Mouse (Mus musculus) limb, embryonic 15.5 days (tissue): Measurements from ENCODE around the gene Meis1. TPM values are rescaled to one million over a fixed set of nuclear protein-coding genes. Genes with fewer than 3 reads are reported as not detected.
A peak's percentile ranks its signal among the peaks of the same experiment; 100 is the strongest.

Experiments used
- ATAC-seq: fragments of 200-750 bp; cut with Nextera tagmentation; 2 replicates; pipeline ENCODE4 v1.8.0; 2017; ENCODE audit warnings: low read depth, moderate TSS enrichment; ENCODE audit not compliant: insufficient number of reproducible peaks, low FRiP score, low TSS enrichment
- H3K27ac ChIP-seq: fragments of 300-500 bp; sonication (generic); 2 replicates; pipeline ENCODE4 v1.5.1; 2015; ENCODE audit warnings: moderate library complexity, mild to moderate bottlenecking, inconsistent platforms
- H3K27me3 ChIP-seq: fragments of 300-500 bp; sonication (generic); 2 replicates; pipeline ENCODE4 v1.6.1; 2015; ENCODE audit warnings: inconsistent platforms
- H3K36me3 ChIP-seq: fragments of 300-500 bp; sonication (generic); 2 replicates; pipeline ENCODE4 v1.6.1; 2015; ENCODE audit warnings: inconsistent platforms
- H3K4me1 ChIP-seq: fragments of 300-500 bp; sonication (generic); 2 replicates; pipeline ENCODE4 v1.6.1; 2015; ENCODE audit warnings: inconsistent platforms
- H3K4me2 ChIP-seq: fragments of 300-500 bp; sonication (generic); 2 replicates; pipeline ENCODE4 v1.6.1; 2015; ENCODE audit warnings: mild to moderate bottlenecking, inconsistent platforms
- H3K4me3 ChIP-seq: fragments of 300-500 bp; sonication (generic); 2 replicates; pipeline ENCODE4 v1.5.1; 2015; ENCODE audit warnings: mild to moderate bottlenecking, inconsistent platforms
- H3K9ac ChIP-seq: fragments of 300-500 bp; sonication (generic); 2 replicates; pipeline ENCODE4 v1.6.1; 2015; ENCODE audit warnings: inconsistent platforms
- H3K9me3 ChIP-seq: fragments of 300-500 bp; sonication (generic); 2 replicates; pipeline ENCODE4 v1.6.1; 2016; ENCODE audit warnings: inconsistent platforms
- WGBS: fragments of 180-500 bp; shearing (Covaris S2); methylation state at CpG from one replicate; pipeline ENCODE4 v1.1.7; 2015; 5-methylcytosine and 5-hydroxymethylcytosine counted together
- polyA plus RNA-seq: library from polyadenylated mRNA; unstranded; fragments of >200 nt; fragmentation: Nextera tagmentation; extraction: Ambion mirVana; gene quantifications from 2 replicates; pipeline ENCODE4 v1.2.1, GENCODE M21; 2015

The Meis1 gene
- polyA plus RNA-seq, 1 experiment from 2014 or later = 16.3 TPM

- H3K4me2 ChIP-seq = no peak overlapping the region
- H3K4me3 ChIP-seq = no peak overlapping the region
- H3K36me3 ChIP-seq = no peaks in the 10 kb centered on the region
- no peak overlapping the region for H3K27ac ChIP-seq
- peaks cover 2% of the 10 kb centered on the region for H3K4me1 ChIP-seq
- no peaks in the 10 kb centered on the region for H3K9me3 ChIP-seq
- WGBS = 50% methylated on average over 6 of the region's 6 CpGs
- ATAC-seq = no peak
- H3K9ac ChIP-seq = no peak overlapping the region
- peaks cover 32% of the 10 kb centered on the region for H3K27me3 ChIP-seq
Observed at GRCm38 (mm10) chr11:18866198-18866836, 152.5 kb downstream of the Meis1 start.

DNA sequence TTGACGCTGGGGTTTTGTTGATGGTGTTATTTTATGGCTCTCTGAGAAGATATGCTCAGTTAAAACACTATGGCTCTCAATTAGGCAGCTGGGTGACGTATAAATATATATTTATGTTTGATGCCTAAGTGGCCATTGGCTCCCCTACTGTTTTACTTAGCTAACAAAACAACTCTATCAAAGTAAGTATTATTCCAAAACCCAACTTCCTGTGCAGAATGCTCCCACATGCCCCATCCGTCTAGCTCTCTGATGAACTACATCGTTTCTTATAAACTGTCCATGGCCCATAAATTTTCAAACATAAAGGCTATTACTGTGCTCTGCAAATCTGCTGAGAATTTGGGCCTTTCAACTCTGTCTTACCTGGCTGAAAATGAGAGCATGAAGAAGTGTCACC, 168.0 kb downstream of the Meis1 start:
- no peak overlapping the region for H3K9ac ChIP-seq
- H3K4me1 ChIP-seq = 0 out of 2 replicates have a peak, but pooled peaks cover 3% of the 10 kb centered on the region
- no peak overlapping the region for H3K4me3 ChIP-seq
- H3K9me3 ChIP-seq = no peaks in the 10 kb centered on the region
- WGBS = 47% methylated on average over 4 of the region's 4 CpGs
- no peak overlapping the region for H3K27ac ChIP-seq
- no peak overlapping the region for H3K4me2 ChIP-seq
- H3K36me3 ChIP-seq = no peaks in the 10 kb centered on the region
- ATAC-seq = no peak
- H3K27me3 ChIP-seq = no peaks in the 10 kb centered on the region

GRCm38 (mm10) chr11:18847650-18848049, 171.1 kb downstream of the Meis1 start:
- Histone ChIP-seq H3K36me3 (no peaks in the 10 kb centered on the region), H3K4me3 (no peak overlapping the region), H3K27ac (no peak overlapping the region), H3K4me2 (no peak overlapping the region), H3K4me1 (0 out of 2 replicates have a peak, but pooled peaks cover 3% of the 10 kb centered on the region), H3K9ac (no peak overlapping the region), H3K9me3 (no peaks in the 10 kb centered on the region), H3K27me3 (no peaks in the 10 kb centered on the region)
- no peak for ATAC-seq
- WGBS = 88% methylated on average over 3 of the region's 3 CpGs

- Histone ChIP-seq H3K27me3 (no peaks in the 10 kb centered on the region), H3K4me1 (0 out of 2 replicates have a peak, but pooled peaks cover 3% of the 10 kb centered on the region), H3K4me2 (no peak overlapping the region), H3K9me3 (no peaks in the 10 kb centered on the region), H3K27ac (no peak overlapping the region), H3K36me3 (no peaks in the 10 kb centered on the region), H3K9ac (no peak overlapping the region), H3K4me3 (no peak overlapping the region)
- ATAC-seq = no peak
- 90% methylated on average over 4 of the region's 4 CpGs for WGBS
Observed at GRCm38 (mm10) chr11:18846472-18846871, 172.3 kb downstream of the Meis1 start.

DNA sequence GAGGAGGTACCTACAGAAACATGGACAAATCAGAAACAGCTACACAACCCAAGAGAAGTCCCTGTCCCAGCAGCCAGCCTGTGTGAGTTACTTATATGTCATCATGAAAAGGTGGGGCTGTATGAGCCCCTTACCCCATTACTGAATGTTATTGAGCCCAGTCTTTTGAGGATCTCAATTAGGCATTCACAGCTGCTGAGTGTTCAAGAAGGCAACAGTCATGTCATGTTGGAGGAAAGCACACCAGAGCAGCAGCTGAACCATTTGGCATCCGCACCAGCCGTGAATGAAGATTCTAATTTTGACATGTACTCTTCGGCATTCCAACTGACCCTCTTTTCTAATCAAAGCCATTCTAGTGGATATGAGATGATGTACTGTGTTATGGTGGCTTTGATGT, 172.9 kb downstream of the Meis1 start:
- 69% methylated on average over 3 of the region's 3 CpGs for WGBS
- Histone ChIP-seq H3K4me1 (0 out of 2 replicates have a peak, but pooled peaks cover 3% of the 10 kb centered on the region), H3K9ac (no peak overlapping the region), H3K36me3 (no peaks in the 10 kb centered on the region), H3K4me3 (no peak overlapping the region), H3K27me3 (no peaks in the 10 kb centered on the region), H3K9me3 (no peaks in the 10 kb centered on the region), H3K4me2 (no peak overlapping the region), H3K27ac (no peak overlapping the region)
- no peak for ATAC-seq

GRCm38 (mm10) chr11:18845466-18845865, 173.3 kb downstream of the Meis1 start:
- Histone ChIP-seq H3K9me3 (no peaks in the 10 kb centered on the region), H3K4me3 (no peak overlapping the region), H3K36me3 (no peaks in the 10 kb centered on the region), H3K27me3 (no peaks in the 10 kb centered on the region), H3K4me1 (0 out of 2 replicates have a peak, but pooled peaks cover 3% of the 10 kb centered on the region), H3K4me2 (no peak overlapping the region), H3K27ac (no peak overlapping the region), H3K9ac (no peak overlapping the region)
- peak; percentile 67; the same call in 1 of the 2 replicates for ATAC-seq
- WGBS = 45% methylated on average over 6 of the region's 6 CpGs

DNA sequence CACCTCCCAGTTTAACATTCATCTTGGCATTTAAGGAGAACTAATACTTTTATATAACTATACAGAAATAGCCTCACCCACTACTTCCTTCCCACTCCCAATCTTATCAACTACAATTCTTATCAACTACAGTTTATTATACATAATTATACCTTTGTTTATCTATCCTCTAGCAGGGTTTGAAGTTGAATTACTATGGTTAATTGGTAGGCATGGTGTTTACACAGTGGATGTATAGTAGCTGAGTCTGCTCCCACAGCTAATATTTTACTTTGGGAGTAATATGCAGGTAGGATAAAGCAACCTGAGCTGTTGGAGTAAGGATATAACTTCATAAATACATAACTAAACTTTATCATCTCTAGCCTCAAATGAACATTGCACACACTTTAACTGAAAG, 188.7 kb downstream of the Meis1 start:
- Histone ChIP-seq H3K4me1 (no peaks in the 10 kb centered on the region), H3K9ac (no peak overlapping the region), H3K4me2 (no peak overlapping the region), H3K4me3 (no peak overlapping the region), H3K36me3 (no peaks in the 10 kb centered on the region), H3K27me3 (no peaks in the 10 kb centered on the region), H3K27ac (no peak overlapping the region), H3K9me3 (no peaks in the 10 kb centered on the region)
- no peak for ATAC-seq
